Mouse (Mus musculus) kidney, adult 2 months (tissue): Measurements from ENCODE around the gene Klhl3. TPM values are rescaled to one million over a fixed set of nuclear protein-coding genes. Genes with fewer than 3 reads are reported as not detected.

Source experiments
- DNase-seq: peaks from one replicate; pipeline ENCODE4 v3.0.0; 2021
- H3K27ac ChIP-seq: fragments of 200-500 bp; 2 replicates; pipeline ENCODE4 v1.5.1; 2012; ENCODE audit warnings: low read depth, low read length, control low read depth, inconsistent platforms; ENCODE audit not compliant: insufficient read depth
- H3K27me3 ChIP-seq: fragments of 200-500 bp; replicated peaks from 2 replicates; pipeline ENCODE4 v1.6.1; 2012; ENCODE audit warnings: mild to moderate bottlenecking, moderate library complexity, low read length, inconsistent platforms; ENCODE audit not compliant: control insufficient read depth, insufficient read depth
- H3K36me3 ChIP-seq: fragments of 200-500 bp; 2 replicates; pipeline ENCODE4 v1.6.1; 2012; ENCODE audit warnings: mild to moderate bottlenecking, moderate library complexity, low read length, inconsistent platforms; ENCODE audit not compliant: control insufficient read depth, insufficient read depth
- H3K4me1 ChIP-seq: fragments of 200-500 bp; 2 replicates; pipeline ENCODE4 v1.6.1; 2011; ENCODE audit warnings: low read length; ENCODE audit not compliant: control insufficient read depth, insufficient read depth
- H3K4me3 ChIP-seq: fragments of 200-500 bp; 2 replicates; pipeline ENCODE4 v1.5.1; 2011; ENCODE audit warnings: mild to moderate bottlenecking, low read depth, low read length, control low read depth; ENCODE audit not compliant: insufficient read depth
- CTCF ChIP-seq: fragments of 200-500 bp; conservative IDR thresholded peaks from 2 replicates; pipeline ENCODE4 v1.5.1; 2011; ENCODE audit warnings: low read depth, mild to moderate bottlenecking, control low read depth, low read length, moderate library complexity, mixed read lengths; ENCODE audit not compliant: insufficient read depth, insufficient read length
- POLR2A ChIP-seq: fragments of 200-500 bp; IDR thresholded peaks from one replicate; pipeline ENCODE4 v1.6.1; 2011; ENCODE audit warnings: low read depth, low read length, control low read depth
- WGBS: fragments of 180-500 bp; shearing (Covaris S2); methylation state at CpG from one replicate; pipeline ENCODE4 v1.1.7; 2018; 5-methylcytosine and 5-hydroxymethylcytosine counted together
- polyA plus RNA-seq: library from polyadenylated mRNA; depleted of rRNA; stranded (reverse); fragments of >200 nt; gene quantifications from 2 replicates; pipeline ENCODE4 v1.2.3, GENCODE M21; 2012

Gene Klhl3
- polyA plus RNA-seq, 1 experiment = 26.3 TPM

- WGBS = 45% methylated on average over 8 of the region's 8 CpGs
- TF ChIP-seq POLR2A = no peak
- TF ChIP-seq CTCF = no peak
- H3K27ac ChIP-seq = no peak overlapping the region
- H3K27me3 ChIP-seq = no peaks in the 10 kb centered on the region
- H3K4me3 ChIP-seq = no peak overlapping the region
- no peak for DNase-seq
- H3K4me1 ChIP-seq = no peaks in the 10 kb centered on the region
- H3K36me3 ChIP-seq = no peaks in the 10 kb centered on the region
These were observed 129.2 kb downstream of the Klhl3 start for GRCm38 (mm10) chr13:57984163-57984562.

- TF ChIP-seq CTCF (no peak), POLR2A (no peak)
- H3K4me1 ChIP-seq = no peaks in the 10 kb centered on the region
- no peaks in the 10 kb centered on the region for H3K36me3 ChIP-seq
- 43% methylated on average over 12 of the region's 12 CpGs for WGBS
- H3K27me3 ChIP-seq = no peaks in the 10 kb centered on the region
- H3K27ac ChIP-seq = no peak overlapping the region
- DNase-seq = no peak
- no peak overlapping the region for H3K4me3 ChIP-seq
These were observed 130.1 kb downstream of the Klhl3 start for GRCm38 (mm10) chr13:57983330-57983729.

- no peak overlapping the region for H3K4me3 ChIP-seq
- H3K27ac ChIP-seq = no peak overlapping the region
- no peak for DNase-seq
- 59% methylated on average over 11 of the region's 11 CpGs for WGBS
- H3K36me3 ChIP-seq = no peaks in the 10 kb centered on the region
- TF ChIP-seq CTCF = no peak
- no peak for TF ChIP-seq POLR2A
- H3K4me1 ChIP-seq = no peaks in the 10 kb centered on the region
- H3K27me3 ChIP-seq = no peaks in the 10 kb centered on the region
These were observed 130.5 kb downstream of the Klhl3 start for GRCm38 (mm10) chr13:57982904-57983303.

GRCm38 (mm10) chr13:57980679-57981078 is 132.7 kb downstream of the Klhl3 start:
- Histone ChIP-seq H3K4me1 (no peaks in the 10 kb centered on the region), H3K27ac (no peak overlapping the region), H3K4me3 (no peak overlapping the region), H3K36me3 (no peaks in the 10 kb centered on the region), H3K27me3 (no peaks in the 10 kb centered on the region)
- TF ChIP-seq POLR2A (no peak), CTCF (no peak)
- no peak for DNase-seq
- WGBS = 35% methylated on average over 9 of the region's 9 CpGs

GRCm38 (mm10) chr13:57980071-57980470 is 133.3 kb downstream of the Klhl3 start:
- no peak overlapping the region for H3K4me3 ChIP-seq
- TF ChIP-seq CTCF (no peak), POLR2A (no peak)
- H3K4me1 ChIP-seq = no peaks in the 10 kb centered on the region
- WGBS = 44% methylated on average over 2 of the region's 2 CpGs
- no peak overlapping the region for H3K27ac ChIP-seq
- H3K36me3 ChIP-seq = no peaks in the 10 kb centered on the region
- DNase-seq = no peak
- no peaks in the 10 kb centered on the region for H3K27me3 ChIP-seq

- DNase-seq = no peak
- Histone ChIP-seq H3K4me1 (no peaks in the 10 kb centered on the region), H3K27ac (no peak overlapping the region), H3K36me3 (no peaks in the 10 kb centered on the region), H3K4me3 (no peak overlapping the region), H3K27me3 (no peaks in the 10 kb centered on the region)
- WGBS = 24% methylated on average over 9 of the region's 9 CpGs
- no peak for TF ChIP-seq POLR2A
- no peak for TF ChIP-seq CTCF
These were observed 134.5 kb downstream of the Klhl3 start for GRCm38 (mm10) chr13:57978931-57979330.

- Histone ChIP-seq H3K27me3 (no peaks in the 10 kb centered on the region), H3K4me1 (no peaks in the 10 kb centered on the region), H3K4me3 (no peak overlapping the region), H3K27ac (no peak overlapping the region), H3K36me3 (no peaks in the 10 kb centered on the region)
- TF ChIP-seq CTCF (no peak), POLR2A (no peak)
- DNase-seq = no peak
- WGBS = 85% methylated on average over 6 of the region's 6 CpGs
These were observed 135.7 kb downstream of the Klhl3 start for GRCm38 (mm10) chr13:57977721-57978120.

GRCm38 (mm10) chr13:57965658-57966057 is 147.7 kb downstream of the Klhl3 start:
- WGBS = 80% methylated on average over 6 of the region's 6 CpGs
- TF ChIP-seq CTCF (no peak), POLR2A (no peak)
- DNase-seq = no peak
- H3K36me3 ChIP-seq = no peaks in the 10 kb centered on the region
- no peak overlapping the region for H3K4me3 ChIP-seq
- H3K27me3 ChIP-seq = no peaks in the 10 kb centered on the region
- no peaks in the 10 kb centered on the region for H3K4me1 ChIP-seq
- H3K27ac ChIP-seq = no peak overlapping the region
